Mouse (Mus musculus) 3T3-L1 (cell line): ENCODE measurements around the gene Gm17174.
"Not testable (repeated sequence)": the region's sequence is repeated elsewhere in the genome, so short reads cannot be mapped to it uniquely, and the experiment has no call there.

Source experiments
- DNase-seq: peaks from one replicate; pipeline ENCODE4 v3.0.0-alpha.2; 2015; ENCODE audit warnings: low read depth, low spot score

The Gm17174 gene

DNA sequence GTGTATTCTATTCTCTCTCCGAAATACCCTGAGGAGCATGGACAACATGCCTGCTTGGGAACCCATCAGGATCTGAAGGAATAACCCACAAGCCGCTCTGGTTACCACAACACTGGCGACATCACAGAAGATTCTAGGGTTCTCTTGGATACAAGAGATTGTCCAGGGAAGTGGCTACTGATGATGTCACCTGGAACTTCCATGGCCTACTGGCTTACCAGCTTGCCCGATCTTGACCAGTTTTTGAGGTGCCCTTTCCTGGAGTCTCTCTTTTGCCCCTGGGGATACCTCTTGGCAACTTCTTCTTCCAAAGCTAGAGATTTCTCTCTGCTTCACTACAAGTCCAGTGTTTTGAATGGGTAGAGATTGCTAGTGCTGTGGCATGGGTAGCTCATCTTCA is at the start of gene Gm17174:
TSS of gene Gm17174 (minus strand) at position 101 of the 400 bp plus-strand sequence.
- not testable (repeated sequence) for DNase-seq

DNA sequence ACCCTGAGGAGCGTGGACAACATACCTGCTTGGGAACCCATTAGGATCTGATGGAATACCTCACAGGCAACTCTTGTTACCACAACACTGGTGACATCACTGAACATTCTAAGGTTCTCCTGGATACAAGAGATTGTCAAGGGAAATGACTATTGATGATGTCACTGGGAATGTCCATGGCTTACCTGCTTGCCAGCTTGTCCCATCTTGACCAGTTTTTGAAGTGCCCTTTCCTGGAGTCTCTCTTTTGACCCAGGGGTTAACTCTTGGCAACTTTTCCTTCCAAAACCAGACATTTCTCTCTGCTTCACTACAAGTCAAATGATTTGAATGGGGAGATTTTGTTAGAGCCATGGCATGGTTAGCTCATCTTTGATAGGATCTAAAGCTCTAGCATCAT is 43.6 kb upstream of the Gm17174 start, which contains the start of gene Gm4181:
TSS of gene Gm4181 (minus strand) at position 101 of the 400 bp plus-strand sequence.
- not testable (repeated sequence) for DNase-seq

DNA sequence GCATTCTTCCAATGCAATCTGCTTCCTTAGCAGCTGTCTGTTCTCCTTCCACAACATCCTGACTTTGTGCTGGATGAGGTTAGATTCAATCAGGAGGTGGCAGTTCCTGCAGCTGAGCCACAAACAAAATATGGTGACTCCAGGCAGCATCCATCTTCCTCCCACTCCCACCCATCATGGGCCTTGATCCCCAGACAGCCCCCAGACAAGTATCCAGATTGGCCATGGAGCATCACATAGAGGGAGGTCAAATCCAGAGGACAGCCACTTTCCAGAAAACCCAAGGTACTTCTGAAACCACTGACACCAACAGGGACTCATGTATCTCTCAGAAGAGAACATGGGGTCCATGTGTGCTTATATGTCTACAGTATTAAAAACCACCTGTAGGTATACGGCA is 40.5 kb upstream of the Gm17174 start:
- not testable (repeated sequence) for DNase-seq

DNA sequence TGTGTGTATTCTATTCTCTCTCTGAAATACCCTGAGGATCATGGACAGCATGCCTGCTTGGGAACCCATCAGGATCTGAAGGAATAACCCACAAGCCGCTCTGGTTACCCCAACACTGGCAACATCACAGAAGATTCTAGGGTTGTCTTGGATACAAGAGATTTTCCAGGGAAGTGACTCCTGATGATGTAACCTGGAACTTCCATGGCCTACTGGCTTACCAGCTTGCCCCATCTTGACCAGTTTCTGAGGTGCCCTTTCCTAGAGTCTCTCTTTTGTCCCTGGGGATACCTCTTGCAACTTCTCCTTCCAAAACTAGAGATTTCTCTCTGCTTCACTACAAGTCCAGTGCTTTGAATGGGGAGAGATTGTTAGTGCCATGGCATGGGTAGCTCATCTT is 19.3 kb upstream of the Gm17174 start, which contains the start of gene Gm17078:
TSS of gene Gm17078 (minus strand) at position 101 of the 400 bp plus-strand sequence.
- no peak for DNase-seq

DNA sequence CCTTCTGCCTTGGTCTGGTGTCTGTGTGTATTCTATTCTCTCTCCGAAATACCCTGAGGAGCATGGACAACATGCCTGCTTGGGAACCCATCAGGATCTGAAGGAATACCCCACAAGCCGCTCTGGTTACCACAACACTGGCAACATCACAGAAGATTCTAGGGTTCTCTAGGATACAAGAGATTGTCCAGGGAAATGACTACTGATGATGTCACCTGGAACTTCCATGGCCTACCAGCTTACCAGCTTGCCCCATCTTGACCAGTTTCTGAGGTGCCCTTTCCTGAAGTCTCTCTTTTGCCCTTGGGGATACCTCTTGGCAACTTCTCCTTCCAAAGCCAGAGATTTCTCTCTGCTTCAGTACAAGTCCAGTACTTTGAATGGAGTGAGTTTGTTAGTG is 18.0 kb downstream of the Gm17174 start, which contains the start of gene Gm17175:
TSS of gene Gm17175 (minus strand) at position 101 of the 400 bp plus-strand sequence.
- DNase-seq = not testable (repeated sequence)

DNA sequence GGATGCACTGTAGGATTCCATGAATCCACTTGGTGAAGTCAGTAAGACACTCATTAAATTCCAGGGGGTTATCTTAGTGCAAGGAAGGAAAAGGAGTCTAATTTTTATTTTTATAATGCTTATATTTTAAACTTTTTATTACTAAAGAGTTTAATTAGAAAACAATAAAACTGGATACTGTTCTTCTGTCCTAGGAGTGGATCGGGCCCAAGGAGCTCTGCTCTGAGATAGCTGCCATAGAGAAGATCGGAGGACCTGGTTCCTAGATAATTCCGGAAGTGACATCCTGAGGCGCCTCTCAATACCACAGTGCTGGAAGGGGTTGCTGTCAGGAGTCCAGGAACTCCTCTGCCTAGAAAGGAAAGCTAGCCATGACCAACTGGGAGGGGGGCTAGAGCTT is 39.4 kb downstream of the Gm17174 start, which contains the start of gene Gm5622:
TSS of gene Gm5622 (plus strand) at position 301 of the 400 bp plus-strand sequence.
- DNase-seq = no peak
